Mouse (Mus musculus) MEL (cell line): ENCODE data around the gene Gpcpd1. TPM values are rescaled to one million over a fixed set of nuclear protein-coding genes. Genes with fewer than 3 reads are reported as not detected.

Source experiments
- DNase-seq: peaks from one replicate; pipeline ENCODE4 v3.0.0; 2011; ENCODE audit warnings: low read depth, low spot score
- H3K27ac ChIP-seq: 2 replicates; pipeline ENCODE4 v1.5.1; 2012; ENCODE audit warnings: low read depth, mild to moderate bottlenecking, control low read depth, low read length, moderate library complexity; ENCODE audit not compliant: control insufficient read depth
- H3K27me3 ChIP-seq, 2 experiments: fragments of 150-350 bp in 1 of 2; sonication (generic) in 1 of 2; 2 replicates each; pipeline ENCODE4 v1.6.1; 2012; ENCODE audit warnings: low read length in 2 of 2, mild to moderate bottlenecking in 2 of 2, improper control_type of control experiment in 1 of 2, moderate library complexity in 1 of 2; ENCODE audit not compliant: insufficient read depth in 2 of 2, control insufficient read depth in 1 of 2
- H3K36me3 ChIP-seq, 2 experiments: 2 replicates each; pipeline ENCODE4 v1.6.1; 2012 to 2014; ENCODE audit warnings: low read length in 2 of 2, improper control_type of control experiment in 1 of 2, inconsistent platforms in 1 of 2, mild to moderate bottlenecking in 1 of 2; ENCODE audit not compliant: insufficient read depth in 2 of 2, control insufficient read depth in 1 of 2
- H3K4me1 ChIP-seq, 2 experiments: fragments of 150-350 bp in 1 of 2; sonication (generic) in 1 of 2; 2 replicates each; pipeline ENCODE4 v1.6.1; 2012; ENCODE audit warnings: low read length in 2 of 2, improper control_type of control experiment in 1 of 2, mild to moderate bottlenecking in 1 of 2; ENCODE audit not compliant: insufficient read depth in 2 of 2, control insufficient read depth in 1 of 2
- H3K4me3 ChIP-seq, 2 experiments: fragments of 150-350 bp in 1 of 2; sonication (generic) in 1 of 2; 2 replicates each; pipeline ENCODE4 v1.5.1; 2012; ENCODE audit warnings: low read depth in 2 of 2, low read length in 2 of 2, mild to moderate bottlenecking in 2 of 2, moderate library complexity in 2 of 2, control low read depth in 1 of 2, improper control_type of control experiment in 1 of 2; ENCODE audit not compliant: control insufficient read depth in 1 of 2, insufficient read depth in 1 of 2
- H3K79me2 ChIP-seq: 2 replicates; pipeline ENCODE4 v1.6.1; 2012; ENCODE audit warnings: mild to moderate bottlenecking, low read length, moderate library complexity; ENCODE audit not compliant: control insufficient read depth, poor library complexity, insufficient read depth
- H3K9ac ChIP-seq: 2 replicates; pipeline ENCODE4 v1.6.1; 2012; ENCODE audit warnings: low read depth, mild to moderate bottlenecking, control low read depth, low read length, moderate library complexity; ENCODE audit not compliant: control insufficient read depth, poor library complexity, severe bottlenecking
- H3K9me3 ChIP-seq: fragments of 150-350 bp; sonication (generic); replicated peaks from 2 replicates; pipeline ENCODE4 v1.6.1; 2012; ENCODE audit warnings: mild to moderate bottlenecking, low read length, improper control_type of control experiment, moderate library complexity; ENCODE audit not compliant: insufficient read depth
- BHLHE40 ChIP-seq: IDR thresholded peaks from 2 replicates; pipeline ENCODE4 v1.6.1; 2012; ENCODE audit warnings: low read depth, mild to moderate bottlenecking, inconsistent platforms, low read length, improper control_type of control experiment, borderline replicate concordance
- CHD1 ChIP-seq: IDR thresholded peaks from 2 replicates; pipeline ENCODE4 v1.6.1; 2012; ENCODE audit warnings: low read depth, mild to moderate bottlenecking, inconsistent platforms, low read length, improper control_type of control experiment
- CHD2 ChIP-seq: IDR thresholded peaks from 2 replicates; pipeline ENCODE4 v1.6.1; 2011; ENCODE audit warnings: low read length, improper control_type of control experiment
- ELF1 ChIP-seq: IDR thresholded peaks from 2 replicates; pipeline ENCODE4 v1.6.1; 2014; ENCODE audit warnings: low read depth, mild to moderate bottlenecking, inconsistent platforms, low read length, improper control_type of control experiment, moderate library complexity
- EP300 ChIP-seq, 2 experiments: IDR thresholded peaks; 2 replicates each; pipeline ENCODE4 v1.6.1; 2011; ENCODE audit warnings: improper control_type of control experiment in 2 of 2, low read length in 2 of 2, low read depth in 1 of 2, mild to moderate bottlenecking in 1 of 2
- GATA1 ChIP-seq: IDR thresholded peaks from 2 replicates; pipeline ENCODE4 v1.6.1; 2011; ENCODE audit warnings: low read depth, low read length, improper control_type of control experiment
- HCFC1 ChIP-seq: IDR thresholded peaks from 2 replicates; pipeline ENCODE4 v1.6.1; 2012; ENCODE audit warnings: low read depth, mild to moderate bottlenecking, inconsistent platforms, low read length, improper control_type of control experiment, moderate library complexity
- KAT2A ChIP-seq: conservative IDR thresholded peaks from 2 replicates; pipeline ENCODE4 v1.6.1; 2012; ENCODE audit warnings: low read depth, low read length, improper control_type of control experiment, inconsistent platforms
- MAX ChIP-seq: IDR thresholded peaks from 2 replicates; pipeline ENCODE4 v1.6.1; 2011; ENCODE audit warnings: low read length, improper control_type of control experiment
- MEF2A ChIP-seq: IDR thresholded peaks from 2 replicates; pipeline ENCODE4 v1.6.1; 2014; ENCODE audit warnings: low read depth, mild to moderate bottlenecking, inconsistent platforms, low read length, improper control_type of control experiment; ENCODE audit not compliant: poor library complexity, insufficient replicate concordance, severe bottlenecking; ENCODE audit errors: extremely low read depth
- MYB ChIP-seq: IDR thresholded peaks from 2 replicates; pipeline ENCODE4 v1.6.1; 2011; ENCODE audit warnings: mild to moderate bottlenecking, low read depth, low read length, improper control_type of control experiment
- MYC ChIP-seq: IDR thresholded peaks from 2 replicates; pipeline ENCODE4 v1.6.1; 2011; ENCODE audit warnings: low read depth, mild to moderate bottlenecking, low read length, improper control_type of control experiment, moderate library complexity
- POLR2A ChIP-seq, 2 experiments: IDR thresholded peaks; 2 replicates each; pipeline ENCODE4 v1.6.1; 2011 to 2012; ENCODE audit warnings: low read length in 2 of 2, mild to moderate bottlenecking in 2 of 2, control low read depth in 1 of 2, improper control_type of control experiment in 1 of 2, low read depth in 1 of 2, moderate library complexity in 1 of 2; ENCODE audit not compliant: control insufficient read depth in 1 of 2, insufficient read depth in 1 of 2, poor library complexity in 1 of 2
- POLR2AphosphoS2 ChIP-seq: IDR thresholded peaks from 2 replicates; pipeline ENCODE4 v1.6.1; 2011; ENCODE audit warnings: low read length, improper control_type of control experiment
- POLR2AphosphoS5 ChIP-seq: IDR thresholded peaks from 2 replicates; pipeline ENCODE4 v1.6.1; 2012; ENCODE audit warnings: low read depth, borderline replicate concordance, mild to moderate bottlenecking, inconsistent platforms, low read length, moderate library complexity, mixed read lengths
- RAD21 ChIP-seq: IDR thresholded peaks from 2 replicates; pipeline ENCODE4 v1.6.1; 2011; ENCODE audit warnings: mild to moderate bottlenecking, low read depth, low read length, improper control_type of control experiment
- RCOR1 ChIP-seq: IDR thresholded peaks from 2 replicates; pipeline ENCODE4 v1.6.1; 2012; ENCODE audit warnings: low read depth, mild to moderate bottlenecking, inconsistent platforms, low read length, improper control_type of control experiment
- TAL1 ChIP-seq: IDR thresholded peaks from 2 replicates; pipeline ENCODE4 v1.6.1; 2012; ENCODE audit warnings: mild to moderate bottlenecking, inconsistent platforms, low read length, moderate library complexity, mixed read lengths
- TBP ChIP-seq: IDR thresholded peaks from 2 replicates; pipeline ENCODE4 v1.8.0; 2011; ENCODE audit warnings: low read depth, low read length, improper control_type of control experiment
- TCF12 ChIP-seq: IDR thresholded peaks from 2 replicates; pipeline ENCODE4 v1.6.1; 2014; ENCODE audit warnings: low read depth, mild to moderate bottlenecking, inconsistent platforms, low read length, improper control_type of control experiment, moderate library complexity
- USF1 ChIP-seq: IDR thresholded peaks from 2 replicates; pipeline ENCODE4 v1.6.1; 2014; ENCODE audit warnings: low read depth, mild to moderate bottlenecking, inconsistent platforms, low read length, improper control_type of control experiment, moderate library complexity
- USF2 ChIP-seq, 2 experiments: IDR thresholded peaks; 2 replicates each; pipeline ENCODE4 v1.6.1; 2011 to 2012; ENCODE audit warnings: improper control_type of control experiment in 2 of 2, low read length in 2 of 2, borderline replicate concordance in 1 of 2, inconsistent platforms in 1 of 2, low read depth in 1 of 2, mild to moderate bottlenecking in 1 of 2; ENCODE audit not compliant: insufficient read depth in 1 of 2
- ZC3H11A ChIP-seq: IDR thresholded peaks from 2 replicates; pipeline ENCODE4 v1.6.1; 2012; ENCODE audit warnings: low read depth, mild to moderate bottlenecking, inconsistent platforms, low read length, improper control_type of control experiment
- ZKSCAN1 ChIP-seq: IDR thresholded peaks from 2 replicates; pipeline ENCODE4 v1.6.1; 2012; ENCODE audit warnings: low read depth, mild to moderate bottlenecking, inconsistent platforms, low read length, improper control_type of control experiment, moderate library complexity
- ZNF384 ChIP-seq: IDR thresholded peaks from 2 replicates; pipeline ENCODE4 v1.6.1; 2012; ENCODE audit warnings: low read depth, mild to moderate bottlenecking, inconsistent platforms, low read length, improper control_type of control experiment
- polyA plus RNA-seq, 2 experiments: library from polyadenylated mRNA; stranded (reverse) in 1 of 2; unstranded in 1 of 2; fragments of >175 nt in 1 of 2; fragments of >200 nt in 1 of 2; gene quantifications; 2 replicates each; pipeline versions ENCODE4 v1.2.1 to v1.2.4; 2012; ENCODE audit warnings: low replicate concordance in 2 of 2, low read depth in 1 of 2; ENCODE audit not compliant: insufficient read length in 2 of 2, insufficient read depth in 1 of 2, missing spikeins in 1 of 2
- total RNA-seq: library from RNA; depleted of rRNA; stranded (reverse); fragments of 300-350 nt; gene quantifications from 2 replicates; pipeline ENCODE4 v1.2.3, GENCODE M21; 2012

Gpcpd1 gene
- total and polyA plus RNA-seq, 3 experiments: 2.9 to 4.5 TPM; not detected in 1

DNA sequence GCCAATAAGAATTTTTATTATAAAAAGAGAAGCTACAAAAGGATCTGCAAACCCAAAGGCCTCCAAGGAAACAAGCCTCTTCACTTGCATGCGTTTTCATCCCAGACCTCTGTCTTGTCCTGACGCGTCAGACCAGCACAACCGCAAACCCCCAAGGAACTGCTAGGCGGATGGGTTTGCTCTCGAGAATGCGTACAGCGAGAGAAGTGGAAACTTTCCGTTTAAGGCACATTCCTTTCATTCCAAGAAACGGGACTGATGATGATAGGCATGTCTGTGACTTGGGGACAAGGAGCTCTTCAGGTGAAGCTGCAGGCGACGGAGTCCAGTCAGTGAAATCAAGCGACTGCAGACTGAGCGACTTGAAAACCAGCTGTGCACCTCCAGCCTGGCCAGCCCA, 80.4 kb downstream of the Gpcpd1 start:
- no peaks in the 10 kb centered on the region for H3K27me3 ChIP-seq
- no peaks in the 10 kb centered on the region for H3K9me3 ChIP-seq
- H3K4me3 ChIP-seq: no peak overlapping the region
- DNase-seq: no peak
- no peaks in the 10 kb centered on the region for H3K79me2 ChIP-seq
- H3K27ac ChIP-seq: no peak overlapping the region
- H3K36me3 ChIP-seq: no peaks in the 10 kb centered on the region; a peak in 1 of 4 replicates
- no peaks in the 10 kb centered on the region for H3K4me1 ChIP-seq
- no peak overlapping the region for H3K9ac ChIP-seq
- TF ChIP-seq TCF12 (no peak), RCOR1 (no peak), BHLHE40 (no peak), ZKSCAN1 (no peak), TBP (no peak), MEF2A (no peak), CHD1 (no peak), USF2 (IDR thresholded peaks at IDR 0.05; ENCODE audit: borderline replicate concordance in 1 of 2, insufficient read depth in 1 of 2, low read depth in 1 of 2, low read length in 2 of 2) (no peak), TAL1 (no peak), CHD2 (no peak), MYC (no peak), POLR2A (IDR thresholded peaks at IDR 0.05; ENCODE audit: control insufficient read depth in 1 of 2, insufficient read depth in 1 of 2, low read depth in 1 of 2, low read length in 2 of 2, poor library complexity in 1 of 2) (no peak), ELF1 (no peak)
- TF ChIP-seq, all 39 proteins: peak for 0

DNA sequence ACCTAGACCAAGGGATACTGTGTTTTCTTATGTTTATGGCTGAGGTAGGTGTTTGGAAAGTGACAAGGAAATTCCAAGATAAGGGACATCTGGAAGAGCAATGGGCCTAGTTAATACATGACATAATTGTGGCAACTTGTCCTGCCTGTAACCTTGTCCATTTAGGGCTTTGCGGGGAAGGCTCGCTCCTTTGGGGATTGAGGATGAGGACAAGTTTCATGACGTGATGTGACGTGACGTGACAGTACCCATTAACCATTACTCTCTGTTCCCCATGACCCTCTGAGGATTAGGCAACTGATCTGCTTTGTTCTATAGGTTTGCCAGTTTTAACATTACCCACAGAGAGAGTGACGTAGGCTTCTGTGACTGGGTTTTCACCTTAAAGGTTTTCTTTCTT, 81.7 kb downstream of the Gpcpd1 start:
- no peak for DNase-seq
- Histone ChIP-seq H3K27ac (no peak overlapping the region), H3K27me3 (no peaks in the 10 kb centered on the region), H3K79me2 (no peaks in the 10 kb centered on the region)
- no peak for TF ChIP-seq GATA1
- no peak for TF ChIP-seq ZKSCAN1
- TF ChIP-seq TAL1: no peak
- no peak for TF ChIP-seq USF1
- TF ChIP-seq HCFC1: no peak
- TF ChIP-seq MAX: no peak
- TF ChIP-seq RCOR1: no peak
- TF ChIP-seq KAT2A: no peak
- TF ChIP-seq POLR2AphosphoS5: no peak
- TF ChIP-seq TCF12: no peak
- no peak for TF ChIP-seq USF2 (IDR thresholded peaks at IDR 0.05; ENCODE audit: borderline replicate concordance in 1 of 2, insufficient read depth in 1 of 2, low read depth in 1 of 2, low read length in 2 of 2)
- no peak for TF ChIP-seq ZC3H11A
- no peak for TF ChIP-seq EP300 (IDR thresholded peaks at IDR 0.05; ENCODE audit: low read depth in 1 of 2, low read length in 2 of 2)
- no peak for TF ChIP-seq POLR2A (IDR thresholded peaks at IDR 0.05; ENCODE audit: control insufficient read depth in 1 of 2, insufficient read depth in 1 of 2, low read depth in 1 of 2, low read length in 2 of 2, poor library complexity in 1 of 2)
- TF ChIP-seq RAD21: no peak
- no peak for TF ChIP-seq ZNF384
- no peak for TF ChIP-seq MYB
- no peak for TF ChIP-seq POLR2AphosphoS2
- TF ChIP-seq, all 39 proteins: peak for 0
- no peak overlapping the region for H3K9ac ChIP-seq
- no peaks in the 10 kb centered on the region for H3K4me1 ChIP-seq
- H3K36me3 ChIP-seq: no peaks in the 10 kb centered on the region
- no peaks in the 10 kb centered on the region for H3K9me3 ChIP-seq
- no peak overlapping the region for H3K4me3 ChIP-seq
